Mouse (Mus musculus) telencephalon, adult 2 months (tissue): ENCODE measurements at regions not wholly inside any gene's neighbourhood (a gene's known extent, or its start where the extent isn't known, plus 50 kb on each side); places are given as distances from the start of the nearest gene placed in this dataset.

Source experiments
- DNase-seq: peaks from one replicate; pipeline ENCODE4 v3.0.0-alpha.2; 2011; ENCODE audit warnings: low read depth, low spot score

GRCm38 (mm10) chr5:91198620-91199019 lies 59.2 kb downstream of the Areg start:
- DNase-seq: peak; percentile 26

- no peak for DNase-seq
These were observed 61.0 kb downstream of the Areg start for GRCm38 (mm10) chr5:91200448-91200847.

- DNase-seq: no peak
These were observed 65.0 kb downstream of the Areg start for GRCm38 (mm10) chr5:91204225-91205005.

- DNase-seq: no peak
These were observed 66.0 kb downstream of the Areg start for GRCm38 (mm10) chr5:91205350-91205880.

GRCm38 (mm10) chr5:91206569-91207490 lies 67.4 kb downstream of the Areg start:
- DNase-seq: peak; percentile 5

- DNase-seq: no peak
These were observed 80.8 kb downstream of the Areg start for GRCm38 (mm10) chr5:91220174-91220573.

GRCm38 (mm10) chr5:91241656-91242055 lies 102.3 kb downstream of the Areg start:
- no peak for DNase-seq

- no peak for DNase-seq
These were observed 108.0 kb downstream of the Areg start for GRCm38 (mm10) chr5:91247444-91247843.

- no peak for DNase-seq
These were observed 122.5 kb downstream of the Areg start for GRCm38 (mm10) chr5:91261895-91262294.

- no peak for DNase-seq
These were observed 123.1 kb downstream of the Areg start for GRCm38 (mm10) chr5:91262526-91262925.

- DNase-seq: no peak
These were observed 131.3 kb downstream of the Areg start for GRCm38 (mm10) chr5:91270747-91271146.

GRCm38 (mm10) chr5:91271416-91271815 lies 131.4 kb downstream of the Btc start:
- DNase-seq: no peak

GRCm38 (mm10) chr5:91274411-91274810 lies 128.4 kb downstream of the Btc start:
- DNase-seq: no peak

GRCm38 (mm10) chr5:91278466-91278865 lies 124.3 kb downstream of the Btc start:
- no peak for DNase-seq

- no peak for DNase-seq
These were observed 123.3 kb downstream of the Btc start for GRCm38 (mm10) chr5:91279464-91279863.

GRCm38 (mm10) chr5:91282969-91283368 lies 119.8 kb downstream of the Btc start:
- no peak for DNase-seq

- no peak for DNase-seq
These were observed 109.7 kb downstream of the Btc start for GRCm38 (mm10) chr5:91293073-91293472.

- no peak for DNase-seq
These were observed 107.8 kb downstream of the Btc start for GRCm38 (mm10) chr5:91294957-91295356.

- no peak for DNase-seq
These were observed 105.7 kb downstream of the Btc start for GRCm38 (mm10) chr5:91297068-91297467.

- DNase-seq: no peak
These were observed 100.7 kb downstream of the Btc start for GRCm38 (mm10) chr5:91302114-91302513.

- DNase-seq: no peak
These were observed 99.9 kb downstream of the Btc start for GRCm38 (mm10) chr5:91302943-91303342.

- no peak for DNase-seq
These were observed 99.1 kb downstream of the Btc start for GRCm38 (mm10) chr5:91303702-91304101.
